Mouse (Mus musculus) CD8-positive naive resting alpha-beta T cell, adult 2 months (primary cell): ENCODE data around the gene Pten.
"Not testable (repeated sequence)": the region's sequence is repeated elsewhere in the genome, so short reads cannot be mapped to it uniquely, and the experiment has no call there.

Experiments
- DNase-seq, 2 experiments: peaks; one replicate each; pipeline ENCODE4 v3.0.0; 2022; ENCODE audit warnings: low read depth in 2 of 2, low spot score in 2 of 2

The Pten gene

DNA sequence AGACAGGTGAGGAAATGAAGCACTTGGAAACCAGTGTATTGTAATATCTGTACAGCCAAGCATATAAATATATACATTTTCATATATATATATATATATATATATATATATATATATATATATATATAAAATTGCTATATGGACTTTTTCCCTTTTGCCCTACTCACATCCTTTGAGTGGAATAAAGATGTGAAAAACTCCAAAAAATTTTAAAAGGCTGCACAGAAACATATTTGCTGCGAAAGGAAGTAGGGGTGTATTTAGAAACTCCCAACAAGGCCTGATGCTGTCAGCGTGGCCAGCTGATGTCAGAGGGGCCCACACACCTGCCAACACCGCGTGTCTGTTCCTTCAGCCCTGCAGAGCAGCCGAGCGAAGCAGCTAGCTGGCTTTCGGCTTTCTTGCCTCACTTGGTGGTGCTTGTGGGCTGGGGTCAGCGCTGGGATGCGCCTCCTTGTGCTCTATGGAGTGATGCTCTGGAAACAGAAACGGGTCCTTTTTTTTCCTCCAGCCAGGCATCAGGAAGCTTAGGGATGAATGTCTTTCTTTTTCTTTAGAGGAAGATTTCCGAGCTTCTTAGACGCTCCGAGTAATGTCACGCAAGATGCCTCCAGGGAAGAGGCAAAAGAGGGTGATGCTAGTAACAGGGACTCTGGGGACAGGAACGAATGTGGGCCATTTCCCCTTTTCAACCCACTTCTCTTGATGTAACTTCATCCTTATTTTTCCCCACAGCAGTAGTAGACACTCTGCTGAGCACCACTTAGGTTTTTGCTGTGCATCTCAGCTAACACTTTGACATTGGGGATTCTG is 2.9 kb upstream of the Pten start:
- no peak for DNase-seq

DNA sequence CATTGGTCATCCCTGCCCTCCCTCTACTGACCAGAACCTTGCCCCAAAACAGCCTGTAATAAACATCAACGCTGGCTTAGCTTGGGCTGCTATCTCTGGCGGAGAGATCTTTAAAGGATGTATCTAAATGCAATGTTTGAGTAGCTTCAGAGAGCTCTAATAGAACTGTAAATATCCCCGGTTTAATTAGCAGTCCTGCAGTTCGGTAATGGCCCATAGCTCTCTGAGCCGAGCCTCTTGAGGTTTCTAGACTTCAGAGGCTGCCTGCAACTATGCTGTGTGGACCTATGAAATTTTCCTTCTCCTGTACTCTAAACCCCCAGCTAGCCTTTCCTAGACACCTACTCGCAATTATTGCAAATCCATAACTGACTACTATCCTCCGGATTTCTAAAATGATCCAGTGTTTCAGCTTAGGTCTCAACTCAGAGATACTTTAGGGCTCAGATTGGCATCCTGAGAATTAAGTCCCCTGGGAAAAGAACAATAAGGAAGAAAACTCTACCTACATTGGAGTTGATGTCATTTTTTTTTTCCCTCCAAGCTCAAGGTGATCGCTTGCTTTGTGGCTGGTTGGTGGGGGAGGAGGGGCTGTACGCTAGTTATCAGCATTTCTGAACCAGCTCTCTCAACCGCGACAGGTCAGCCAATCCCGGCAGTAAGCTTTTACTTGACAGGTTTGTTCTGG is 2.0 kb upstream of the Pten start:
- no peak for DNase-seq

DNA sequence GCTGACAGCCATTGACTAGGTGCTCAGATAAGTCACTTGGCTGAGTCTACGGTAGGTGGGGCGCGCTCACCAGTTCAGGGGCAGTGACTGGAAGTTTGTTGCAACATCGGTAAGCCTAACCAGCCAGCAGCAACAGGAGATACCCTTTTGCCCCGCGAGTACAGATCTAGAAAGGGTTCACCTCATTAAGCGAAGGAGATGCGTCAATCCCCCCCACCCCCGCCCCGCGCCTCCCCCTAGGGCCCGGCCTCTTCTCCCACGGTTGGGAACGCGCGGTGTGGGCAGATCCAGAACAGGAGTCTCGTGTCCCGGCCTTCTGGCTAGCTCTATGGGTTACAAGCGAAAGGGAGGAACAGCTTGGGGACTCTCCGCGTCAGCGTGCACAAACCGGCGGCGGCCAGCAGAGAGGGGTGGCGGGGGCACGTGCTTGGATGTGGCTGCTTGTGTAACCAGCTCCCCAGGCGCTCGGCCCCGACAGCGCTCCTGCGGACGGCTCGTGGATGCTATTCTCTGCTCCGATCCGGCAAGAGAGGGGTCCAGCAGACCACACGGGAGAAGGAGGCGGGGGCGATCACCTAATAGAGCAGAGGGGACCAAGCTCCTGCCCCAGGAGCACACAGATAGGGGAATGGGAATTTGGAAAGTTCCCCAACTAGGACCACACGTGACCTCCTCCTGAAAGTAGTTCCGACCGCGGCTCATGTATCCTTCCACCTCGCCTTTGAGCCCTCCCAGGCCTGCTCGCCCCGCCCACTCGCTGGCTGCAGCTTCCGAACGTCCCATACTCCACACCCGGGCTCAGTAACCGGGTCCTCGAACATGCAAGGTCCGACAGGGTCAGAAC is 1.3 kb upstream of the Pten start:
- DNase-seq = peak; percentile 89 to 94

DNA sequence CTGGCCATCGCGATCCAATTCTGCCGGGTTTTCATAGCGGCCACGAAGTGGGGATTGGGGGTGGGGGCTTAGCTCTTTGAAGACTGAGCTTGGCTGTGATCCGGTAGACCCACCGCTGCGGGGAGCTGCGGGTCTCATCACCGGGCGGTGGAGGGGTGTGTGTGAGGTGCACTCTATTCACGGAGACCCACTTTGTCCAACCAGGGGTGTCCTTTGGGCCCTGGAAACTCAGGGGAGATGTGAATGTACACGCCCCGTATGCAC is 729 bp upstream of the Pten start:
- no peak for DNase-seq

DNA sequence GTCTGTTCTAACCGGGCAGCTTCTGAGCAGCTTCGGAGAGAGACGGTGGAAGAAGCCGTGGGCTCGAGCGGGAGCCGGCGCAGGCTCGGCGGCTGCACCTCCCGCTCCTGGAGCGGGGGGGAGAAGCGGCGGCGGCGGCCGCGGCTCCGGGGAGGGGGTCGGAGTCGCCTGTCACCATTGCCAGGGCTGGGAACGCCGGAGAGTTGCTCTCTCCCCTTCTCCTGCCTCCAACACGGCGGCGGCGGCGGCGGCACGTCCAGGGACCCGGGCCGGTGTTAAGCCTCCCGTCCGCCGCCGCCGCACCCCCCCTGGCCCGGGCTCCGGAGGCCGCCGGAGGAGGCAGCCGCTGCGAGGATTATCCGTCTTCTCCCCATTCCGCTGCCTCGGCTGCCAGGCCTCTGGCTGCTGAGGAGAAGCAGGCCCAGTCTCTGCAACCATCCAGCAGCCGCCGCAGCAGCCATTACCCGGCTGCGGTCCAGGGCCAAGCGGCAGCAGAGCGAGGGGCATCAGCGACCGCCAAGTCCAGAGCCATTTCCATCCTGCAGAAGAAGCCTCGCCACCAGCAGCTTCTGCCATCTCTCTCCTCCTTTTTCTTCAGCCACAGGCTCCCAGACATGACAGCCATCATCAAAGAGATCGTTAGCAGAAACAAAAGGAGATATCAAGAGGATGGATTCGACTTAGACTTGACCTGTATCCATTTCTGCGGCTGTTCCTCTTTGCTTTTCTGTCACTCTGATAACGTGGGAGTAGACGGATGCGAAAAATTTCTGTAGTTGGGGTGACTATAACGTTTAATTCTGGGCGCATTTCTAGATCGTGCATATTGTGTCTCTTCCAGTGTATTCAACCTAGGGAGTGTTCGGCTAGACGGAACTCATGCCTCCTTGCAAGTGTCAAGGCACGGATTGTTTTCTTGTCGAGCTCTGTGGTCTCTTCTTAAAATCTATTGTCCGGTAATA is 815 bp downstream of the Pten start:
- DNase-seq = peak; percentile 30 to 32

DNA sequence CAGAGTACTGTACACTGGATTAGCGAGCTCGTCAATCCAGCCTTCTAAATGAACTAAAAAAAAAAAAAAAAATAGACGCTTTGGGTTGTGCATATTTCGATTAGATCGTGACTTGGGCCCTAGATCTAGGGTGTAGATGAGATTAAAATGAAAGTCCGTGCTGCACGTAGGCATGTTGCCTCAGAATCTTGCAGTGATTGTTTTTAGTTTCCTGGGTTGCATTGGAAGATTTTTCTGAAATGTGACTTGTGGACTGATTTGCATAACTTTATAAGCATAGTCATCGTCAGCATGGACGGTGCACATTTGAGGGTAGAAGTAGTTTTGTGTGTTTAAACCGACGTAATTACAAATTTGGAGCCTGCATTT is 1.5 kb downstream of the Pten start:
- no peak for DNase-seq

DNA sequence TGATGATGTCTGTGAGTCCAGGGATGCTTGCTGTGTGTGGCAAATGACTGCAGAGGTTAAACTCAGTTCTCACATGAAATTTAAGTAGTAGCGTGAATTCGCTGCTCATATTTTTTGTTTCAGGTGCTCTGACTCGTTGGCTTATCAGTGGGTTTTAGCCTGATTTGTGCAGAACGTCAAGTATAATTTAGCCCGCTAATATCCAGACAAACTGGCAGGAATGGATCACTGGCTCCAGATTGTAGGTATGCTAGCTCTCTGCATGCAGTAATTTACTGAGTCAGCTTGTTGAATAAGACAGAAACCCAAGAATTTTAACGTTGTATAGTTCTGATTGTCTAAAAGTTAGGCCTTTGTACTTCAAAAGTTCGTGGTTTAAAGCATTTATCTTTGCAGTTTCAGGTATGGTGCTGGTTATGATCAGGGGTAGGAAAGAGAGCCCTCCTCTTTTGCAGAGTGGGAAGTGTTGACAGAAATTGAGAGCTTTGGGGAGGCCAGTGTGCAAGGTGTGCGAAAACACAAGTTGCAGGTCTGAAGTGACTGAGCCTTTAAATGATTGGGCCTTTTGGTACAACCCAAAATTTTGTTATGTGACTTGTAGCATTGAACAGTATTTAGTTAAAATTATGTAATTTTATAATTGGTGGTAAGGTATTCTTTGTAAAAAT is 2.2 kb downstream of the Pten start:
- DNase-seq = no peak

DNA sequence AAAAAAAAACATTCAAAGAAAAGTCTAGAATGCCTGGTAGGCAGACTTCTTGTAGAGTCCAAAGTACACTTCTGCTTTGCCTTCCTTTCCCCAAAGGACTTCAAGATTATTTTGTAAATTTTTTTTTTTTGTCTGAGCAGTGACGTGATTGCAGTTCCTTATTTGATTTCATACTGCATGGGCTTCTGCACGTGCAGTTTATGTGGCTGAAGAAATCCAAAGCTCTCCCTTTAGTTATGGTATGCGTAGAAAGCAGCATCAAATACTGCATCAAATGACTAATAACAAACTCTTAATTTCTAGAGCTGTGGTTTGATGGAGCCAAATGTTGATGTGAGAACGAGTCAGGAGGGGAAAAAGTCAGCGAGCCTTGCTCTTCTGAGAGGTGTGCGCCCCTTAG is 3.2 kb downstream of the Pten start:
- DNase-seq = no peak

DNA sequence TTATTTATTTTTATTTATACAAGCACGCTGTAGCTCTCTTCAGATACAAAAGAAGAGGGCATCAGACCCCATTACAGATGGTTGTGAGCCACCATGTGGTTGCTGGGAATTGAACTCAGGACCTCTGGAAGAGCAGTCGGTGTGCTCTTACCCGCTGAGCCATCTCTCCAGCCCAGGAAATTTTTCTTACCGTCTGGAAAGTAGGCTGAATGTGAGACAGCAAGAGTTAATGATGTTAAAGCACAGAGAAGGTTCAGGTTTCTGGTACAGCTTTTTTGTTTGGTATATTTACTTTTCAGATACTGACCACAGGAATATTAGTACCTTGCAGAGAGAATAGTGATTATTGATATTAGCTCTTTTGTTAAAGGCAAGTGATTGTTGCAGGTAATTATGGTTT is 3.9 kb downstream of the Pten start:
- no peak for DNase-seq

DNA sequence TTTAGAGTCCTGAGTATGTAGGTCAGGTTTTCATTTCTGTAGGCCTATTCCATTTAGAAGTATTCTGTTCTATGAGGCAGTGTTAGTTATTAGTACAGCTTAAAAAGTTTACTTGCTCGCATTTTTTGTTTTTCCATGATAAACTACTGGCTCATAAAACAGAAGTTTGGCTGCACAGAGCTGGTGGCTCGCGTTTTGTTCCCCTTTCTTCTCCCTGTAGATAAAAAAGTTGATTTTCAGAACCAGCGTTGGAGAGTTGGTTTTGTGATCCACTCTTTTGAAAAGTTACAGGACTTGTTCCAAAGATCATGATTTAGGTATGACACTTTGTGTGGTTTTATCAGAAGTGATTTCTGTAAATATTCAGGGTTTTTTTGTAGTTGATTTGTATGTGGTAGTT is 5.2 kb downstream of the Pten start:
- no peak for DNase-seq

DNA sequence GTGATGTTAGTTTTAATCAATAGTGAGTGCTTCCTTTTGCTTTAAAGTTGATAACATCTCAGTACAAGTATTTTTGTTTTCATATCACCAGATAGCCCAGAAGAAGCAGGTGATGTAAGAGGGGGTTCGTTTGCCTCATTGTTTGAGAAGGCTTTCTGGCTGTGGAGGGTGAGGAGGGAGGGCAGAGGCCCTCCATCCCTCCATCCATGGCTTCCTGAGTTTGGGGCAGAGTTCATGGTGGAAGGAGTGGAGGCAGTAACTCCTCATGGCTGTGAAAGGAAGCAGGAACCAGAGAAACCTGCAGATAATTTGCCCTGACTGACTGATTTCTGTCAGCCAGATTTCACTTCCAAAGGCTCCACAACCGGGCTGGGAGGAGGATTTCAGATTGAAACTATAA is 21.1 kb downstream of the Pten start:
- no peak for DNase-seq

DNA sequence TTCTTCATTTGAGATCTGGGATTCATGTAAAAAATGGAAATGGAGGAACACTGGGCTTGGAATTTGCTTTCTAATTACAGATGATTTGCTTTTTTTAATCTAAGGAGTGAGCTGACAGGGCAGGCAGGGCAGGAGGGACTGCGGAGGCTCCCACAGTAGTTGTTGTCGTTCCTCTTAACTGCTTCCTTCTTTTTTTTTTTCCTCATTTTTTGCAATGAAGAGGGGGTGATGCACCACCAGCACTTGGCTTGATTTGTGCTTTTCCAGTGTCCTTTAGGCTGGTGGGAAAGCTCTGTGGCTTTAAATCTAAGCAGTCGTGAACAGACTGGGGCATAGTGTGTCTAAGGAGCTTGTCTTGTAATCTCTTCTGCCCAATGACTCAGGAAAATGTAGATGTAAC is 21.8 kb downstream of the Pten start:
- no peak for DNase-seq

DNA sequence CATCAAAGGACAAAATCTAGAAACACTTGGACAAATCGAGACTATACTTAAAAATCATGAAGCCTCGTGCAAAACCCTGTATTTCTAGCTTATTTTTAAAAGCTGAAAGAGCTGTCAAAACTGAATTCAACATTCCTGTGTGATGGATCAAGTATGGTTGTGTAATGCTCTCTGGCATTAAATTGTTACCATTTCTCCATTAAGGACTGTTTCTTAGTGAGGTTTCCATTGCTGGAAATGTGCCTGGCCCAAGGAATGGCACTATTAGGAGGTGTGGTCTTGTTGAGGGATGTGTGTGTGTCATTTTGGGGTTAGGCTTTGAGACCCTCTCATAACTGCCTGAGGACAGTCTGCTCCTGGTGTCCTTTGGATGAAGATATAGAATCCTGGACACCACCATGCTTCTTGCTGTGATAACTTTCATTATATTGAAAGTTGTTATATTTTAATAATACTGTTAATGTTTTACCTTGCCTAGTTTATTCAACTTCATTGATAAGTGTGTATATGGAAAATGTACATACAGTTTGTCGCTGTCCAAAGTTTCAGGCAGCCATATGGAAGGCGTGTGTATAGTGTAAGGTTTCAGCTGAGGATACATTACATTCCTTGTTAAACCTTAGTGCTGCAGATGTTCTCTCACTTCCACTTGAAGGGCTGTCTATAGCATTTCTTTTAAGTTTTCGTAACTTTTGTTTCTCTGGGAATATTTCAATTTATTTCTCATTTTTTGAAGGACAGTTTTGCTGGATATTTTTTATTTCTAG is 24.2 kb downstream of the Pten start:
- no peak for DNase-seq

DNA sequence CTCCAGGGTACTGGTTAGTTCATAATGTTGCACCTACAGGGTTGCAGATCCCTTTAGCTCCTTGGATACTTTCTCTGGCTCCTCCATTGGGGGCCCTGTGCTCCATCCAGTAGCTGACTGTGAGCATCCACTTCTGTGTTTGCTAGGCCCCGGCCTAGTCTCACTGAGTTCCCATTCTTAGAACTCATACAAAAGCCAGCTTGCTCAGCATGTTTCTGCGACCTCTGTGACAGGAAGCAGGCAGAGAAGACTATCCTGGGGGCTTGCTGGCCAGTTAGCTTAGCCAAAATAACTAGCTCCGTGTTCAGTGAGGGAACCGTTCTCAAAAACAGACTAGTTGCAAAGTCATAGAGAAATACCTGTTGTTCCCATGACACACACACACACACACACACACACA is 30.1 kb downstream of the Pten start:
- not testable (repeated sequence) for DNase-seq

DNA sequence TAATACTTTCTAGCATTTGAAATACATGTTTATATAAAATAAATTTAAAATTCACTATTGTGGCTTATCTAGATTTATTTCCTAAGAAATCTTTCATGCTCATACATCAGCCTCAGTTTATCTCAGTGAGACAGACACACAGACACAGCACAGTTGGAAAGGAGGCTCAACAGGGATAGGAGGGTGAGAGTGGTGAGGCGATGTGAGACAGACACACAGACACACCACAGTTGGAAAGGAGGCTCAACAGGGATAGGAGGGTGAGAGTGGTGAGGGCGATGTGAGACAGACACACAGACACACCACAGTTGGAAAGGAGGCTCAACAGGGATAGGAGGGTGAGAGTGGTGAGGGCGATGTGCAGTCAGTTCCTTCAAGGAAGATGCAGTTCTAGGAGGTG is 30.7 kb downstream of the Pten start:
- not testable (repeated sequence) for DNase-seq

DNA sequence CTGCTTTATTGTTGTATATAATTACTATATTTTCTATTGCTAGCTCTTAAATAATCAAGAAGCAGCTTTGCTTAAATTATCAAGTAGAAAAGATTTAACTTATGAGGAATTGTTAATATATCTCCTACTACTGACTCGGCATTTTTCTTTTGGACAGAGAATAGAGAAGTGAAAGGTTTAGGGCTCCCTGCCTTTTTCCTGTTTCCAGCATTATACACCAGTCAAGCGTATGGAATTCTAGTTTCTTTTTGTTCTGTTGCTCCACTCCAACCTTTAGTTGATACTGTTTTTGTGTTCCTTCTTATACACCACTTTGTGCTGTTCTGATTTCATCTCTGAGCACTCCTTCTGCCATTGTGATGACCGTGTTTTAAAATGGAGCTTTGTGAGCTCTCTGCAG is 32.2 kb downstream of the Pten start:
- no peak for DNase-seq

DNA sequence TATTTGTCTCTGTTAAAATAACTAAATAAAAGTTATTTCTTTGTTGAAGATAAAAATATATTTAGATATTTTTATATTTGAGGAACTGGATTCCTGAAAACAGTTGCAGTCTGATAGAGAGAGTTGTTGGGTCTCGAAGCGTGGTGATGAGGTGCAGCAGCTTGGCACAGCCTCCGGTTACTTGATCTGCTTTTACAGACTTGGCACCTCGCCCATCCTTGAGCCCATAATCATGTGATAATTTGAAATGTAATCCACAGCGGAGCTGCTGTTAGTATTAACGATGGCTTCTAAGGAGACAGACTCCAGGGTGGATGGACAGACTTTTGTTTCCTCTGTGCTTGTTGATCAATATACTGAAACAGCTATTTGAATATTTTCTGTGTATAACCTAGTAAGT is 35.3 kb downstream of the Pten start:
- no peak for DNase-seq

DNA sequence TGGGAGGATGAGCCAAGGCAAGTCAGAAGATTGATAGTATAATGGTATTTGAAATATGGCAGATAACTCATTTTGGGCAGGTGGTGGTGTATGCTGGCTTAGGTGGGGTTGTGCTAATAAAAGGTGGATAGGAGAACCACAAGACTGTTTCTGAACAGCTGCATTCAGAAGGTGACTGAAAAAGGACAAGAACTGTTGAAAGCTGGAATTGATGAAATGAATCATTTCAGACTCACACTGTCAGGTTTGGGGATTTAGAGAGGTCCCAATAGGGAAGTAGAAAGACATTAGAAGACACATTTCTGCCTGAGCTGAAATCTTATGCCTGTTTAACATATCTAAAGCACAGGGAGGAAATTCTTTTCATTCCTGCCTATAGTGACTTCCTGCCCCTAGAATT is 36.6 kb downstream of the Pten start:
- DNase-seq = no peak

DNA sequence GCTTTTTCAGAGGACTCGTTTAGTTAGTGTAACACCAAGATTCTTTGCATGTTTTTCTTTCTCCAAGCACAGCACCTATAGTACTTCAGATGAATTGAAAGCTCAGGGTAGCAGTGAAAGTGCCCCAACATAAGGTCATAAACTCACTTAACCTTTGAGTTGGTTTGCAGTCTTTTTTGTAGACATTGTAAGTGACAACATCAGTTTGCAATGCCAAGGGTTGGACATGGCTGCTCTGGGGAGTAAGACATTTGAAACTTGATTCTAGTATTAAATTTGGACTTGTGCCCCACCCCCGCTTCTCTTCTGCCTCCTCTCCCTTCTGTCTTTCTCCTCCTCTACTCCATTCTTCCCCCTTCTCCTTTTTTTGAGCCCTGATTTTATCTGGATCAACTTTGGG is 43.3 kb downstream of the Pten start:
- DNase-seq = no peak

DNA sequence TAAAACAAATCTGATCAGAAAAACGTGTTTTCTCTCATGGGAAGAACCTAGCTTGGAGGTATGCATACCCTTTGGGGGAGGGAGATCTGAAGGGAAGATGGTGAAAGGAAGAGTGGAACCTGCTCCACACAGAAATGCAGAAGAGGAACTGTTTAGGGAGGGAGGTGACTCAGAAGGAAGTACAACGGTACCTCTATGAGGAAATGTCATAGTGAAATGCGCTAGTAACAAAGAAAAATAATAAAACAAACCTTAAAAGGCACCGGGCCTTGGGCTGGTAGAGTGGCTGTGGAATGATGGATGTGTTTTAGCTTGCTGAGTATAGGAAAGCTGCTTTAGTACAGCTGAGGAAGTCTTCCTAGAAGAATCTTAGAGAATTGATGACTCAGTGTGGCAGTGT is 47.4 kb downstream of the Pten start:
- DNase-seq = no peak
